Mouse (Mus musculus) myocyte (in vitro differentiated cells): Measurements from ENCODE around the gene Gif.

Source experiments
- CEBPB ChIP-seq: IDR thresholded peaks from 2 replicates; pipeline ENCODE4 v1.6.1; 2011; ENCODE audit warnings: mild to moderate bottlenecking, moderate library complexity; ENCODE audit not compliant: poor library complexity, insufficient read depth, severe bottlenecking
- MAX ChIP-seq: IDR thresholded peaks from one replicate; pipeline ENCODE4 v1.6.1; 2011; ENCODE audit warnings: low read depth, mild to moderate bottlenecking, control low read depth
- MYOG ChIP-seq, 3 experiments: IDR thresholded peaks; one replicate each; pipeline ENCODE4 v1.6.1; 2011; ENCODE audit warnings: control low read depth in 2 of 3, low read depth in 2 of 3, mild to moderate bottlenecking in 2 of 3; ENCODE audit not compliant: insufficient read length in 2 of 3, control insufficient read depth in 1 of 3, insufficient read depth in 1 of 3
- POLR2A ChIP-seq: IDR thresholded peaks from one replicate; pipeline ENCODE4 v1.6.1; 2011; ENCODE audit warnings: low read depth, mild to moderate bottlenecking, control low read depth, moderate library complexity; ENCODE audit not compliant: insufficient read length
- POLR2AphosphoS2 ChIP-seq: IDR thresholded peaks from one replicate; pipeline ENCODE4 v1.6.1; 2011; ENCODE audit warnings: low read depth, control low read depth; ENCODE audit not compliant: insufficient read length
- TCF12 ChIP-seq: IDR thresholded peaks from one replicate; pipeline ENCODE4 v1.6.1; 2011; ENCODE audit warnings: mild to moderate bottlenecking, control low read depth; ENCODE audit not compliant: poor library complexity, insufficient read depth, severe bottlenecking

- no peak for TF ChIP-seq POLR2A
- TF ChIP-seq MAX, result no peak
- TF ChIP-seq MYOG (IDR thresholded peaks at IDR 0.05; ENCODE audit: control insufficient read depth in 1 of 3, insufficient read depth in 1 of 3, insufficient read length in 2 of 3, low read depth in 2 of 3), result no peak
- TF ChIP-seq POLR2AphosphoS2, result no peak
- no peak for TF ChIP-seq CEBPB
- no peak for TF ChIP-seq TCF12
Observed at GRCm38 (mm10) chr19:11765059-11765458, 17.7 kb downstream of the Gif start.
